Mouse (Mus musculus) CD4-positive, CD25-positive, alpha-beta regulatory T cell, adult 2 months (primary cell): ENCODE measurements around the gene Aaed1.
A peak's percentile ranks its signal among the peaks of the same experiment; 100 is the strongest.
"Not testable (repeated sequence)": the region's sequence is repeated elsewhere in the genome, so short reads cannot be mapped to it uniquely, and the experiment has no call there.

ENCODE experiments used
- DNase-seq: peaks from one replicate; pipeline ENCODE4 v3.0.0-alpha.2; 2012; ENCODE audit warnings: low read depth, low spot score

Aaed1 gene

GRCm38 (mm10) chr13:64309036-64309435, 3.5 kb downstream of the Aaed1 start:
- peak; percentile 23 for DNase-seq

GRCm38 (mm10) chr13:64307508-64307907, 5.0 kb downstream of the Aaed1 start:
- no peak for DNase-seq

- peak; percentile 86 for DNase-seq
Measured at GRCm38 (mm10) chr13:64306078-64306477, 6.4 kb downstream of the Aaed1 start.

GRCm38 (mm10) chr13:64299069-64299468, 13.4 kb downstream of the Aaed1 start:
- no peak for DNase-seq

GRCm38 (mm10) chr13:64286791-64287190, 25.7 kb downstream of the Aaed1 start:
- no peak for DNase-seq

GRCm38 (mm10) chr13:64286321-64286720, 26.2 kb downstream of the Aaed1 start:
- DNase-seq, result no peak

- peak; percentile 31 for DNase-seq
Measured at GRCm38 (mm10) chr13:64284676-64285075, 27.8 kb downstream of the Aaed1 start.

- no peak for DNase-seq
Measured at GRCm38 (mm10) chr13:64280940-64281339, 31.6 kb downstream of the Aaed1 start.

- no peak for DNase-seq
Measured at GRCm38 (mm10) chr13:64275754-64276127, 36.8 kb downstream of the Aaed1 start.

GRCm38 (mm10) chr13:64274879-64275753, 37.4 kb downstream of the Aaed1 start, which contains the start of gene Cdc14b:
Gene Cdc14b, minus strand, starts transcription at chr13:64275290.
- DNase-seq, result peak; percentile 80

GRCm38 (mm10) chr13:64273891-64274844, 38.3 kb downstream of the Aaed1 start:
- DNase-seq, result peak; percentile 52

GRCm38 (mm10) chr13:64273352-64273751, 39.2 kb downstream of the Aaed1 start:
- no peak for DNase-seq

- no peak for DNase-seq
Measured at GRCm38 (mm10) chr13:64268384-64268783, 44.1 kb downstream of the Aaed1 start.

GRCm38 (mm10) chr13:64267151-64267550, 45.4 kb downstream of the Aaed1 start:
- DNase-seq, result no peak

- DNase-seq, result no peak
Measured at GRCm38 (mm10) chr13:64264586-64264985, 47.9 kb downstream of the Aaed1 start.

- DNase-seq, result no peak
Measured at GRCm38 (mm10) chr13:64259903-64260302, 52.6 kb downstream of the Aaed1 start.

- DNase-seq, result no peak
Measured at GRCm38 (mm10) chr13:64258516-64258821, 54.0 kb downstream of the Aaed1 start.

GRCm38 (mm10) chr13:64257814-64258515, 54.5 kb downstream of the Aaed1 start:
- no peak for DNase-seq

GRCm38 (mm10) chr13:64257010-64257813, 55.3 kb downstream of the Aaed1 start:
- DNase-seq, result no peak

- DNase-seq, result not testable (repeated sequence)
Measured at GRCm38 (mm10) chr13:64254185-64254584, 58.3 kb downstream of the Aaed1 start.

GRCm38 (mm10) chr13:64253697-64254096, 58.8 kb downstream of the Aaed1 start:
- DNase-seq, result no peak
